Mouse (Mus musculus): Measurements from ENCODE around the gene Vmn2r2. TPM values are rescaled to one million over a fixed set of nuclear protein-coding genes. Genes with fewer than 3 reads are reported as not detected.

Vmn2r2 gene
- total RNA-seq (2023), result not detected

DNA sequence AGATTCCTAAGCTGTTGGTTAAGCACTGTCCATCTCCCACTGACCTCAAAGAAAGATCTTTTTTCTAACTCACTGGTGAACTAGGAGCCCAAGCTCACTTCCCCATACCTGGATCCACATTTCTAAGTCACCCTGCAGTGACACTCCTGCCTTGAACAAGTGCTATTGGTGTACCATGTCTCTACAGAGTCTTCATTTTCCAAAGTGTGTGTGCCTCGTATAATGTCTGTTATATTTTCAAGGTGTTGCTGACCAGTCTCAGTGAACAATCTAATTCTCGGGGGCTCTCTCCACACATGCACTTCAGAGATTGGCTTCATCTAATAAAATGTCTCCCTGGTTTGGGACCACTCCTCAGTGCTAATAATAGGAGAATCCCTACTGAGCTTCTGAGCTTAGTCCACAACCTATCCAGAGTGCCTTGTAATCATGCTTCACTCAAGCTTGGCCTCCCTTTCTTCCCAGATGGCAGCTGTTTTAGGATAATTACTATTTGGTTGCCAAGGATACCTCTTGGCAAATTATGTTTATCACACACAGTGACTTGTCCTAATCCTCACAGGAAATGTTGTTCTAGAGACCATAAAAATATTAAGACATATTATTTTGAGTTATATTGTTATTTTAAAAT, at the start of gene Vmn2r2:
Vmn2r2 (minus strand) TSS at position 51 of the 631 bp plus-strand sequence.

DNA sequence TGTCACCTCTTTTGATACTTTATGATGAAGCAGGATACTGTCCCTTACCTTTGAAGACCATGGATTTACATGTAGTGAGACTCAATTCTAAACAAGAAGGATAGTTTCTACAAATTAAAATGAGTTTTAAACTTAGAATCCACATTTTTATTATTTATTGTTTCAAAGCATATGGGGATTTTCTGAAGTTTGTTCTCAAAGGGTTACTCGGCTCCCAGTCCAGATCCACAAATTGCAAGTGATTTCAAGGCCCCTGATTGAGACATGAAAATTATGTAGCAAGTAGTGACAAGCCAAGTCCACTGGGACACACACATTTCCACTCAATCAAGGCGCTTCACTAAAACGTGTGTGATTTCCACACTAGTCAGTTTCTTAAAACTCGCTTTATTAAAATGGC, 60.5 kb downstream of the Vmn2r2 start, which contains the start of gene Vmn2r1:
Vmn2r1 (plus strand) TSS at position 301 of the 400 bp plus-strand sequence.

Other genes with a start within 250 kb of the Vmn2r2 start
- gene Plch1, start 242.5 kb downstream of the Vmn2r2 start, total RNA-seq (2023), result 1 to 10 TPM; 2.2 to 4.2 TPM
- 1 to 10 TPM; 1.6 to 5.2 TPM for gene E130311K13Rik, start 212.5 kb downstream of the Vmn2r2 start, total RNA-seq (2023)
- 10 to 100 TPM; 11.4 to 14.0 TPM for gene Slc33a1, start 177.2 kb downstream of the Vmn2r2 start, total RNA-seq (2023)
- 10 to 100 TPM; 18.0 to 19.0 TPM for gene Gmps, start 165.8 kb downstream of the Vmn2r2 start, total RNA-seq (2023)
- gene Vmn2r1, start 60.4 kb downstream of the Vmn2r2 start, total RNA-seq (2023), result not detected
- not detected for gene Vmn2r3, start 147.8 kb upstream of the Vmn2r2 start, total RNA-seq (2023)

Data from B cell, adult 67 days (primary cell).